Mouse (Mus musculus): ENCODE data around the gene Ccdc182.
A peak's percentile ranks its signal among the peaks of the same experiment; 100 is the strongest.

The Ccdc182 gene

GRCm38 (mm10) chr11:88253514-88254167, 40.2 kb upstream of the Ccdc182 start:
- TF ChIP-seq NANOG (IDR thresholded peaks at IDR 0.05; ENCODE audit: borderline replicate concordance, low read length) (no peak), CTCF (conservative IDR thresholded peaks at IDR 0.05; ENCODE audit: low read length) (no peak), POU5F1 (IDR thresholded peaks at IDR 0.05; ENCODE audit: borderline replicate concordance, low read length) (no peak)
- H3K36me3 ChIP-seq (ENCODE audit: insufficient read depth, low read length), result no peaks in the 10 kb centered on the region
- H3K27me3 ChIP-seq (ENCODE audit: insufficient read depth, low read length), result peaks cover 41% of the 10 kb centered on the region
- H3K4me1 ChIP-seq (replicated peaks; ENCODE audit: low read depth, low read length), result peaks cover 19% of the 10 kb centered on the region
- no peak overlapping the region for H3K4me3 ChIP-seq (replicated peaks; ENCODE audit: low read length)
- H3K9me3 ChIP-seq (ENCODE audit: low read length), result no peaks in the 10 kb centered on the region

DNA sequence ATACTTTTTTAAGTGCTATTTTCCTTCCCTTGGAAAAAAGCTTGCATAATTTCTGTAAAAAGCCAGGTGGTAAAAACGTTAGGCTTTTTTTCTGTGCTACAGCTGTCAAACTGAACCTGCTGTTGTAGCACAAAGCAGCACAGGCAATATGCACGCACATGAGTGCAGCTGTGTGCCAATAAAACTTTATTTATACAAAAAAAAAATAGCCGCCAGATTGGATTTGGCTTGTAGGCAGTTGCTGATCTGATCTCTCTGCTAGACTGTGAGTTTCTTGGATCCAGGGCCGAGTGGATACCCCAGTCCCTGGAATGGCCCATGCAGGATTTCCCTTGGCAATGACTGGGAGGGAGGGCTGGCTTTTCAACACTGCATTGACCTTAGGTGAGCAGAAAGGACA, 36.2 kb upstream of the Ccdc182 start:
- TF ChIP-seq NANOG (IDR thresholded peaks at IDR 0.05; ENCODE audit: borderline replicate concordance, low read length), result no peak
- TF ChIP-seq POU5F1 (IDR thresholded peaks at IDR 0.05; ENCODE audit: borderline replicate concordance, low read length), result no peak
- no peak for TF ChIP-seq CTCF (conservative IDR thresholded peaks at IDR 0.05; ENCODE audit: low read length)
- H3K4me3 ChIP-seq (replicated peaks; ENCODE audit: low read length), result no peak overlapping the region
- peaks cover 37% of the 10 kb centered on the region for H3K27me3 ChIP-seq (ENCODE audit: insufficient read depth, low read length)
- no peaks in the 10 kb centered on the region for H3K36me3 ChIP-seq (ENCODE audit: insufficient read depth, low read length)
- no peaks in the 10 kb centered on the region for H3K9me3 ChIP-seq (ENCODE audit: low read length)
- peaks cover 10% of the 10 kb centered on the region for H3K4me1 ChIP-seq (replicated peaks; ENCODE audit: low read depth, low read length)

DNA sequence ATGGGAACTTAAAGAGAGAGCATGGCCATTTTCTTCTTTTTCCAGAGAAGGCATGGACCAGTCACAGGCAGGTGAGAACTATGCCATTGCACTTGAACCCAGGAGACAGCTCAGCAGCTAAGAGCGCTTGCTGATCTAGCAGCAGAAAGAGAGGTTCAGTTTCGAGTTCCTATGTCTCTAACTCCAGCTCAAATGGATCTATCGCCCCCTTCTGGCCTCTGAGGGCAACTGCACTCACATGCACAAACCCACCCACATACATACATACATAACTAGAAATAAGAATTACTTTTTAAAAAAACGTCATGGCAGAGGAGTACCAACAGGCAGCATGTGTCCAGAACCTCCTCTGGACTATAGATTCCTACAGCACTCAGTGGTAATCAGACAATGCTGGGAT, 35.6 kb upstream of the Ccdc182 start:
- Histone ChIP-seq H3K9me3 (ENCODE audit: low read length) (no peaks in the 10 kb centered on the region), H3K27me3 (ENCODE audit: insufficient read depth, low read length) (peaks cover 34% of the 10 kb centered on the region), H3K4me1 (replicated peaks; ENCODE audit: low read depth, low read length) (peaks cover 6% of the 10 kb centered on the region), H3K4me3 (replicated peaks; ENCODE audit: low read length) (no peak overlapping the region), H3K36me3 (ENCODE audit: insufficient read depth, low read length) (no peaks in the 10 kb centered on the region)
- TF ChIP-seq CTCF (conservative IDR thresholded peaks at IDR 0.05; ENCODE audit: low read length) (peak; percentile 71), POU5F1 (IDR thresholded peaks at IDR 0.05; ENCODE audit: borderline replicate concordance, low read length) (no peak), NANOG (IDR thresholded peaks at IDR 0.05; ENCODE audit: borderline replicate concordance, low read length) (no peak)

GRCm38 (mm10) chr11:88260463-88260862, 33.4 kb upstream of the Ccdc182 start:
- Histone ChIP-seq H3K36me3 (ENCODE audit: insufficient read depth, low read length) (no peaks in the 10 kb centered on the region), H3K27me3 (ENCODE audit: insufficient read depth, low read length) (peaks cover 36% of the 10 kb centered on the region), H3K4me1 (replicated peaks; ENCODE audit: low read depth, low read length) (no peaks in the 10 kb centered on the region; the same call in 1 of the 2 replicates), H3K4me3 (replicated peaks; ENCODE audit: low read length) (no peak overlapping the region), H3K9me3 (ENCODE audit: low read length) (no peaks in the 10 kb centered on the region)
- TF ChIP-seq POU5F1 (IDR thresholded peaks at IDR 0.05; ENCODE audit: borderline replicate concordance, low read length) (no peak), CTCF (conservative IDR thresholded peaks at IDR 0.05; ENCODE audit: low read length) (no peak), NANOG (IDR thresholded peaks at IDR 0.05; ENCODE audit: borderline replicate concordance, low read length) (no peak)

DNA sequence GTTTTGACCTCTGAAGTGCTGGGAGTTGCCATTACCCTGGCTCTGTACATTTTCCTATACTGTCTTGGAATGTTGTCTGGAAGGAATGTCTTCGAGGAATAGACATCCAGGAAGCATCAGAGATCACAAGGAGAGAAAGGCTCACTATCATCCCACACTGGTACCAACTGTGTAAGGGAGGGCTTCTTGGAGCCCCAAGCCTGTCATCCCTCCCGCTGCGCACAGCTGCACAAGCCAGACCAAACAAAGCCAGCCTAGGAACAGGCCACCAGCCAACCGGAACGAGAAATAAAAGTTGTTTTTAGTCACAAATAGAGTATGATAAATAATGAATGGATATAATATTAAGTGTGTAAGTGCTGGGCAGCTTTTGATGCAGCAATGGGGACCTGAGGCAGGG, 29.0 kb upstream of the Ccdc182 start:
- H3K36me3 ChIP-seq (ENCODE audit: insufficient read depth, low read length), result no peaks in the 10 kb centered on the region
- H3K4me3 ChIP-seq (replicated peaks; ENCODE audit: low read length), result no peak overlapping the region
- H3K4me1 ChIP-seq (replicated peaks; ENCODE audit: low read depth, low read length), result no peaks in the 10 kb centered on the region; the same call in 1 of the 2 replicates
- H3K27me3 ChIP-seq (ENCODE audit: insufficient read depth, low read length), result peaks cover 25% of the 10 kb centered on the region
- no peaks in the 10 kb centered on the region for H3K9me3 ChIP-seq (ENCODE audit: low read length)
- TF ChIP-seq CTCF (conservative IDR thresholded peaks at IDR 0.05; ENCODE audit: low read length) (no peak), POU5F1 (IDR thresholded peaks at IDR 0.05; ENCODE audit: borderline replicate concordance, low read length) (no peak), NANOG (IDR thresholded peaks at IDR 0.05; ENCODE audit: borderline replicate concordance, low read length) (no peak)

GRCm38 (mm10) chr11:88266311-88266710, 27.5 kb upstream of the Ccdc182 start:
- H3K36me3 ChIP-seq (ENCODE audit: insufficient read depth, low read length), result no peaks in the 10 kb centered on the region
- H3K4me1 ChIP-seq (replicated peaks; ENCODE audit: low read depth, low read length), result no peaks in the 10 kb centered on the region
- no peaks in the 10 kb centered on the region for H3K9me3 ChIP-seq (ENCODE audit: low read length)
- no peak overlapping the region for H3K4me3 ChIP-seq (replicated peaks; ENCODE audit: low read length)
- TF ChIP-seq POU5F1 (IDR thresholded peaks at IDR 0.05; ENCODE audit: borderline replicate concordance, low read length) (no peak), CTCF (conservative IDR thresholded peaks at IDR 0.05; ENCODE audit: low read length) (no peak), NANOG (IDR thresholded peaks at IDR 0.05; ENCODE audit: borderline replicate concordance, low read length) (no peak)
- peaks cover 25% of the 10 kb centered on the region for H3K27me3 ChIP-seq (ENCODE audit: insufficient read depth, low read length)

DNA sequence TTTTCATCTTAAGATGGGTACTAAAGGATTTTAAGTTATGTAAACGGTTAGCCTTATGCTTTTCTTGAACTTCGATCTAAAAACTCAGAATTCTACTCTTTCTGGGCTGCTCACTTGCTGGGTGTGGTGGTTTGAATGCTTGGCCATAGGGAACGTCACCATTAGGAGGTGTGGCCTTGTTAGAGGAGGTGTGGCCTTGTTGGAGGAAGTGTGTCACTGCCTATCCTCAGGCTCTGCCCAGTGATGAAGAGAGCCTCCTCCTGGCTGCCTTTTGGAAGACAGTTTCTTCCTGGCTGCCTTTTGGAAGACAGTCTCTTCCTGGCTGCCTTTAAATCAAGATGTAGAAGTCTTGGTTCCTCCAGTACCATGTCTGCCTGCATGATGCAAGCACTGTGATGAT, 22.0 kb upstream of the Ccdc182 start:
- Histone ChIP-seq H3K36me3 (ENCODE audit: insufficient read depth, low read length) (no peaks in the 10 kb centered on the region), H3K9me3 (ENCODE audit: low read length) (no peaks in the 10 kb centered on the region), H3K27me3 (ENCODE audit: insufficient read depth, low read length) (peaks cover 20% of the 10 kb centered on the region), H3K4me1 (replicated peaks; ENCODE audit: low read depth, low read length) (peaks cover 27% of the 10 kb centered on the region), H3K4me3 (replicated peaks; ENCODE audit: low read length) (no peak overlapping the region)
- TF ChIP-seq CTCF (conservative IDR thresholded peaks at IDR 0.05; ENCODE audit: low read length) (no peak), NANOG (IDR thresholded peaks at IDR 0.05; ENCODE audit: borderline replicate concordance, low read length) (no peak), POU5F1 (IDR thresholded peaks at IDR 0.05; ENCODE audit: borderline replicate concordance, low read length) (no peak)

DNA sequence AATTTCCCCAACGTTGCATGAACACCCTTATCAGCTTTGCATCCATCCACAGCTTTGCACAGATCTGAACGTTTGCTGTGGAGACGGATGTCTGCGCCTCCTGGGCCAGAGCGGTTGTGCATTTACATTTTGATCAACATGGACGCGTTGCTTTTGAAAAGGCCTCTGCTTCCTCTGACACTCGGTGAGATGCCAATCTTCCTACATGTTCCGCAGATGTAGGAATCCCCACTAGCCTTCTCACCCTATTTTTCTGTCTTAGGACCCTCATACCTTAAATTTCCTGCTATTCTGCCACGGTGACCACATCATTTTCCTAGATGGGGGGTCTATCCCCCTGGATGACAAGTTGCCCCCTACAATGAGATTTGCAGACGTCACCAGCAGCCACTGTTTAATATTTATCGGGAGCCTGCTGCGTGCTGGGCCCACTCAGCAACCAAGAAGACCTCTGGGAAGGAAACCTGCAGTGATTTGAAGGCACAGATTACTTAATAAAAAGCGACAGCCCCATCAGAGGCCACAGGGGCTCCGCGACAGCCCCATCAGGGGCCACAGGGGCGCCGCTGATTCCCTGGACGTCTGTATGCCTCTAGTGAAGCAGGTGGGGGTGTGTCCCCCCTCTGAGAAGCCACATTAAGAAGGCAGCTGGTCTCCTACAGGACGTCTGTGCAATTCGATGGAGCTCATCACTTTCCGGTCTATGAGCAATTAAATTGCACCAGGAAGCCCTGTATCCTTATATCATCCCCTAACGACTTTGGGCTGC, 19.6 kb upstream of the Ccdc182 start:
- no peaks in the 10 kb centered on the region for H3K9me3 ChIP-seq (ENCODE audit: low read length)
- H3K4me3 ChIP-seq (replicated peaks; ENCODE audit: low read length), result 0 out of 2 replicates have a peak overlapping the region, but pooled peaks have one; percentile 4
- TF ChIP-seq POU5F1 (IDR thresholded peaks at IDR 0.05; ENCODE audit: borderline replicate concordance, low read length), result no peak
- TF ChIP-seq NANOG (IDR thresholded peaks at IDR 0.05; ENCODE audit: borderline replicate concordance, low read length), result no peak
- no peak for TF ChIP-seq CTCF (conservative IDR thresholded peaks at IDR 0.05; ENCODE audit: low read length)
- no peaks in the 10 kb centered on the region for H3K36me3 ChIP-seq (ENCODE audit: insufficient read depth, low read length)
- H3K27me3 ChIP-seq (ENCODE audit: insufficient read depth, low read length), result peaks cover 24% of the 10 kb centered on the region
- H3K4me1 ChIP-seq (replicated peaks; ENCODE audit: low read depth, low read length), result peaks cover 32% of the 10 kb centered on the region
